Mouse (Mus musculus) hindbrain, embryonic 14.5 days (tissue): Measurements from ENCODE around the gene Ceacam20. TPM values are rescaled to one million over a fixed set of nuclear protein-coding genes. Genes with fewer than 3 reads are reported as not detected.
A peak's percentile ranks its signal among the peaks of the same experiment; 100 is the strongest.
"Not testable (repeated sequence)": the region's sequence is repeated elsewhere in the genome, so short reads cannot be mapped to it uniquely, and the experiment has no call there.

ENCODE experiments used
- ATAC-seq: fragments of 200-750 bp; cut with Nextera tagmentation; 2 replicates; pipeline ENCODE4 v1.8.0; 2017; ENCODE audit warnings: moderate number of reproducible peaks, mild to moderate bottlenecking, moderate TSS enrichment, moderate library complexity; ENCODE audit not compliant: low FRiP score
- DNase-seq: peaks from one replicate; pipeline ENCODE4 v3.0.0-alpha.2; 2015; ENCODE audit warnings: low spot score
- H3K27ac ChIP-seq: fragments of 300-500 bp; sonication (generic); 2 replicates; pipeline ENCODE4 v1.5.1; 2014; ENCODE audit warnings: mild to moderate bottlenecking, moderate library complexity
- H3K27me3 ChIP-seq: fragments of 300-500 bp; sonication (generic); 2 replicates; pipeline ENCODE4 v1.6.1; 2014; ENCODE audit warnings: mild to moderate bottlenecking, low read length, mixed read lengths; ENCODE audit not compliant: control insufficient read depth, insufficient read depth
- H3K36me3 ChIP-seq: fragments of 300-500 bp; sonication (generic); replicated peaks from 2 replicates; pipeline ENCODE4 v1.6.1; 2014; ENCODE audit not compliant: control insufficient read depth, insufficient read depth
- H3K4me1 ChIP-seq: fragments of 300-500 bp; sonication (generic); replicated peaks from 2 replicates; pipeline ENCODE4 v1.6.1; 2014; ENCODE audit warnings: antibody characterized with exemption, low read length, mixed read lengths; ENCODE audit not compliant: control insufficient read depth, insufficient read depth
- H3K4me2 ChIP-seq: fragments of 300-500 bp; sonication (generic); replicated peaks from 2 replicates; pipeline ENCODE4 v1.6.1; 2014; ENCODE audit warnings: mild to moderate bottlenecking, moderate library complexity
- H3K4me3 ChIP-seq: fragments of 300-500 bp; sonication (generic); replicated peaks from 2 replicates; pipeline ENCODE4 v1.5.1; 2014; ENCODE audit warnings: mild to moderate bottlenecking, low read length
- H3K9ac ChIP-seq: fragments of 300-500 bp; sonication (generic); 2 replicates; pipeline ENCODE4 v1.6.1; 2014
- H3K9me3 ChIP-seq: fragments of 300-500 bp; sonication (generic); 2 replicates; pipeline ENCODE4 v1.6.1; 2016; ENCODE audit warnings: low read length; ENCODE audit not compliant: control insufficient read depth
- WGBS: fragments of 180-500 bp; shearing (Covaris S2); extraction: QIAGEN DNeasy Blood & Tissue Kit; methylation state at CpG from one replicate; pipeline ENCODE4 v1.1.7; 2014; 5-methylcytosine and 5-hydroxymethylcytosine counted together
- polyA plus RNA-seq: library from polyadenylated mRNA; unstranded; fragments of >200 nt; fragmentation: Nextera tagmentation; extraction: Ambion mirVana; gene quantifications from 2 replicates; pipeline ENCODE4 v1.2.1, GENCODE M21; 2014

Gene Ceacam20
- polyA plus RNA-seq: not detected in 2 replicates

DNA sequence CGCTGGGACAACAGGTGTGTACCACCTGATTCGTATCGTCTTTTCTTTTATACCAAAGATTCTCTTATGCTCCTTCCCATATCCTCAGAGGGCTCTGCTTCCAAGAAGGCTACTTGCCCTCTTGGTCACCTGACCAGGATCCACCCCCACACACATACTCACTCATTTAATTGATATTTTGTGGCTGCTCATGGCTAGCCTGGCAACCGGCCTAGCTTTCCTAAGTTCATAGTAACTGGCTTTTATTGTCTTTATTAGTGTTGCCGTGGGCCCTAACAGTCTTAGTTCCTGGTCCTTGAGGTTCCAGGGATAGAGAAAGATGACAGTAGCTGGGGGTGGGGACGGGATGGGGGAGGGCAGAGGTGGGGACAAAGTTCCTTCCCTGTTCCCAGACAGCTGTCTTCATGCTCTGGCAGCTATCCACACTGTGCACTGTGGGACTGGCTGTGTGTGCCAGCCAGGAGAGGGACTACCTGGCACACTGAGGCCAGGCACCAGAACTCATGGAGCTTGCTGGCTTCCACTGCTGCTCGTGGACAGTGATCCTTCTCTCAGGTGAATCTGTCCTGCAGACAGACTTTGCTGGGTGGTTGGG lies at the start of gene Ceacam20:
Gene Ceacam20, plus strand, starts transcription at position 428 of the 595 bp plus-strand sequence.
- ATAC-seq (no peak), DNase-seq (no peak)
- H3K4me1 ChIP-seq: no peaks in the 10 kb centered on the region
- no peak within 1 kb of the TSS for H3K27ac ChIP-seq
- no peaks in the 10 kb centered on the region for H3K36me3 ChIP-seq
- 81% methylated on average over 7 of the region's 7 CpGs for WGBS
- H3K27me3 ChIP-seq: no peaks in the 10 kb centered on the region
- no peak within 1 kb of the TSS for H3K4me2 ChIP-seq
- H3K9ac ChIP-seq: no peak within 1 kb of the TSS
- H3K9me3 ChIP-seq: 0 out of 2 replicates have a peak, but pooled peaks cover 8% of the 10 kb centered on the region
- no peak within 1 kb of the TSS for H3K4me3 ChIP-seq

DNA sequence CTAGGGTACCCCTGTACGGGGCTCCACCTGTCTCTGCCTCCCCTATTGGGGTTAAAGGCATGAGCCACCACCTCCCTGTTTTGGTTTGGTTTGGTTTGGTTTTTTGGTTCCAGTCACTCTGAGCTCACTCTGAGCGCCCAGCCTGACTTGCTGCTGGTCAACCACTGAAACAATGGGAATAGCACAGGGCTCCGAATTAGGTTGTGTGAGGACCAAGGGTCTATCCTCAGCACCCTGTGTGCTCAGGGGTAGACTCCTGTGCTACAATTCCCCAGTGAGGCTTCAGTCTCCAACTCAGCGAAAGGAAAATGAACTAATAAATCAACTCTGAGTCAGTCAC lies 45.1 kb upstream of the Ceacam20 start:
- 38% methylated on average over 4 of the region's 4 CpGs for WGBS
- Histone ChIP-seq H3K27me3 (no peaks in the 10 kb centered on the region), H3K9ac (peak overlapping the region; percentile 85), H3K4me1 (peaks cover 4% of the 10 kb centered on the region), H3K27ac (peak overlapping the region; percentile 91), H3K36me3 (peaks cover 22% of the 10 kb centered on the region), H3K9me3 (no peaks in the 10 kb centered on the region), H3K4me2 (peak overlapping the region; percentile 67), H3K4me3 (peak overlapping the region; percentile 70)
- ATAC-seq: peak; percentile 39
- no peak for DNase-seq

DNA sequence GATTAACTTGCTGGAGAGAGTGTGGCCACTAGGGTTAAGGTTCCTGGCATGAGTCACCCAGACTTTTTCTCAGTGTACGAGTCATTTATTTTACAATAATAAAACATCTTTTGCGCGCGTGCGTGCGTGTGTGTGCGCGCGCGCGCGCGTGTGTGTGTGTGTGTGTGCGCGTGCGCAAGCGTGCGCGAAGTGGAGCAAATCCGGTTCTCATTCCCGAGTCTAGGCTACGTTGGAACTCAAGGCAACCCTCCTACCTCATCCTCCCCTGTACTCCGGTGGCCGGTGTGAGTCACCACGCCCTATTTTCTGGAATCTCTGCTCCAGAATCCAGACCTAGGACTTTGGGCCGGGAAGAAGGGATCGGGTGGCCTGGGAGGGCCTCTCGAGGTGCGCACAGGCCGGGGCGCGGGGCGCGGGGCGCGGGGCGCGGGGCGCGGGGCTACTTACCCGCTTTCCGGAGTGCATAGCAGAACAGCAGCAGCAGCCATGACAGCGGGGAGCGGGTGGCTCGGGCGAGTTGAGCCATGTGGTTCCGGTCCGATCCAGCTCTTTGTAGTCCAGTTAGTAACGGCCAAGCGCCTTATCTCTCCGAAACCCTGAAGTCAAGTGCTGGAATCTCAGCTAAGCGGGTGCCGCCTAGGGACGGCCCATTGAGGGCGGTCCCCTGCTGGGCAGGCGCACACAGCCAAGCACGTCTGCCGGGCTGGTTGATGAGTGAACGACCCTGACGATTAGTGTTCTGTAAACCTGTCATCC lies 44.5 kb upstream of the Ceacam20 start, which contains the start of gene Pvr:
Gene Pvr, minus strand, starts transcription at position 655 of the 756 bp plus-strand sequence.
- Histone ChIP-seq H3K27ac (peak within 1 kb of the TSS; percentile 91), H3K4me3 (peak within 1 kb of the TSS; percentile 70), H3K9me3 (no peaks in the 10 kb centered on the region), H3K36me3 (peaks cover 19% of the 10 kb centered on the region), H3K4me2 (peak within 1 kb of the TSS; percentile 67), H3K27me3 (no peaks in the 10 kb centered on the region), H3K9ac (peak within 1 kb of the TSS; percentile 85), H3K4me1 (peaks cover 4% of the 10 kb centered on the region)
- WGBS: 1% methylated on average over 60 of the region's 60 CpGs
- peak; percentile 81 for DNase-seq
- ATAC-seq: peak; percentile 89

DNA sequence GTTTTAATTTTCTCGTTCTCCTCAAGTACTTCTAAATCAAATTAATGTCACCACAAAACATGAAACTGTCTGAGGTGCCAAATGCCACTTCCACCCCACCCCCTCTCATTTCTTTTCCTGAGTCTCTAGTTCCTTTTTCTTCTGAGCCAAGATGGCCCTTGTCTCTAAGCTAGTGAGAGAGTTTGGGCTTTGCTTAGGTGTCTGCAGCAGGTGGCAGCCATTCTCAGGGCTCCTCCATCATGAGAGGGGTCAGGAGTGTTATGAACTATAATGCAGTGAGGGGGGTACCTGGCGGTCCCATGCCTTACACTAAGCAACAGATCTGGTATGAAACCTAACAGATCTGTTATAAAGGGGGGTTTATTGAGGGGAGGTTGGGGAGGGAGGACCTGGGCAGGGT lies 41.9 kb upstream of the Ceacam20 start:
- H3K9ac ChIP-seq: no peak overlapping the region
- H3K4me3 ChIP-seq: no peak overlapping the region
- no peak overlapping the region for H3K4me2 ChIP-seq
- WGBS: 42% methylated on average over 2 of the region's 2 CpGs
- peaks cover 3% of the 10 kb centered on the region; the same call in 1 of the 2 replicates for H3K36me3 ChIP-seq
- no peak for ATAC-seq
- peaks cover 4% of the 10 kb centered on the region for H3K4me1 ChIP-seq
- DNase-seq: no peak
- H3K27me3 ChIP-seq: no peaks in the 10 kb centered on the region
- no peaks in the 10 kb centered on the region for H3K9me3 ChIP-seq
- no peak overlapping the region for H3K27ac ChIP-seq

DNA sequence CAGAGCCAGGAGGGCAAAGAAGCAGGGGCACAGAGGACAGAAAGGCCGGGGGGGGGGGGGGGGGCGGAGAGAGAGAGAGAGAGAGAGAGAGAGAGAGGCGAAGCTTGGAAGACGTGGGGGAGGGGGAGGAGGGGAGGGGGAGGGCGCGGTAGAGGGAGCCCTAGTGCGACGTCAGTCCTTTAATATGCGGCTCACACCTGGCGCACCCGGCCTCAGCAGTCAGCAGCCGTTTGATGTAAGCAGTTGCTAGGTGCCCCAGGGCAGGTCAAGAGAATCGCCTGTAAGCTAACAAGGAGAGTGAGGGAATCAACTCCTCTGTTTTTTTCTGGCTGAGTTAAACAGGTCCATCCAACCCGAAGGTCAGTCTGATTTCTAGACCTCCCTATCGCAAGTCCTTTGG lies 41.4 kb upstream of the Ceacam20 start:
- WGBS: 25% methylated on average over 9 of the region's 15 CpGs
- Histone ChIP-seq H3K27ac (no peak overlapping the region), H3K4me2 (0 out of 2 replicates have a peak overlapping the region, but pooled peaks have one; percentile 19), H3K4me1 (peaks cover 4% of the 10 kb centered on the region), H3K36me3 (no peaks in the 10 kb centered on the region), H3K9me3 (no peaks in the 10 kb centered on the region), H3K9ac (no peak overlapping the region), H3K4me3 (no peak overlapping the region), H3K27me3 (no peaks in the 10 kb centered on the region)
- ATAC-seq: no peak
- no peak for DNase-seq

DNA sequence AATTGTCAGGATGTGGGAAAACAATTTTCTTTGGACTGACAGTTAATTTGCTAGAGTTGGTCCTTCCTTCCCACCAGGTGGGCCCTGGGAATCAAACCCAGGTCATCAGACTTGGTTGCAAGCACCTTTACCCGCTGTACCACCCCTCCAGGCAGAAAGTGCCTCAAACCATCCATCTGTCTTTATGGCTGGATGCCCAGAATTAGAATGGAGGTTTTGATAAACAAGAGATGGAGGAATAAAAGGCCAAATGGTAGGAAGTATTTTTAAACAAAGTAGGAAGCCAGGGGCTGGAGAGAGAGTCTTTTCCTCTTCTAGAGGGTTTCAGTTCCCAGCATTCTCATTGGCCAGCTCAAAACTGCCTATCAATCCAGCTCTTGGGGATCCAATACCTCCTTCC lies 39.8 kb upstream of the Ceacam20 start:
- WGBS: 73% methylated on average over 1 of the region's 1 CpGs
- Histone ChIP-seq H3K4me1 (no peaks in the 10 kb centered on the region; the same call in 1 of the 2 replicates), H3K27me3 (no peaks in the 10 kb centered on the region), H3K36me3 (no peaks in the 10 kb centered on the region), H3K4me3 (no peak overlapping the region), H3K9me3 (no peaks in the 10 kb centered on the region), H3K4me2 (no peak overlapping the region), H3K9ac (no peak overlapping the region), H3K27ac (no peak overlapping the region)
- no peak for DNase-seq
- no peak for ATAC-seq

DNA sequence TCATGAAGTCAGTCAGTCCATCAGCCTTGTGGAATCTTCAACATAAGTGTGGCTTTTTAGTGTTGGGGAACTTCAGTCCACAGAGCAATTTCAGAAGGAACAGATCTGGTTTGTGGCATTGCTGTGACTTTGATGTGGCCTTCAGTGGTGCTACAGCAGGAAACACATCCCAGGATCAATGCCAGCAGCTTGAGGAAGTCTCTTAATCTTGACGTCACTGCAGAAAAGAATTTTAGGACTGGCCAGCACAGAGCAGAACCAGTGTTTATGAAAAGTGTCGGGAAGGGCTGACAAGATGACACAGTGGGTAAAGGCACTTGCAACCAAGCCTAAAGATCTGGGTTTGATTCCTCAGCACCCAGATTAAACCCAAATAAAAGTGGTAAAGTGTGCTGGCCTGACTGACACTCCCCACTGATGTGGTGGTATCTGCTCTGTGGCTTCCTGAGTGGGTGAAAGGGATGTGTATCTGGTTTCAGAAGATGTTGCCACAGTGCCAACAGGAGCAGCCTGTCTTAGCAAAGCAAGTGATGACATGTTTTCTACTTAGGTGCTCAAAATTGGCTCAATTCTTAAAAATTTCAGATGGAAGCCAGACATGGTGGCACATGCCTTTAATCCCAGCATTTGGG lies 38.2 kb upstream of the Ceacam20 start:
- H3K4me3 ChIP-seq: no peak overlapping the region
- H3K9me3 ChIP-seq: no peaks in the 10 kb centered on the region
- no peak overlapping the region for H3K4me2 ChIP-seq
- no peaks in the 10 kb centered on the region for H3K36me3 ChIP-seq
- no peak overlapping the region for H3K9ac ChIP-seq
- ATAC-seq (no peak), DNase-seq (no peak)
- no peaks in the 10 kb centered on the region; the same call in 1 of the 2 replicates for H3K4me1 ChIP-seq
- no peaks in the 10 kb centered on the region for H3K27me3 ChIP-seq
- WGBS: 79% methylated on average over 2 of the region's 2 CpGs
- no peak overlapping the region for H3K27ac ChIP-seq

DNA sequence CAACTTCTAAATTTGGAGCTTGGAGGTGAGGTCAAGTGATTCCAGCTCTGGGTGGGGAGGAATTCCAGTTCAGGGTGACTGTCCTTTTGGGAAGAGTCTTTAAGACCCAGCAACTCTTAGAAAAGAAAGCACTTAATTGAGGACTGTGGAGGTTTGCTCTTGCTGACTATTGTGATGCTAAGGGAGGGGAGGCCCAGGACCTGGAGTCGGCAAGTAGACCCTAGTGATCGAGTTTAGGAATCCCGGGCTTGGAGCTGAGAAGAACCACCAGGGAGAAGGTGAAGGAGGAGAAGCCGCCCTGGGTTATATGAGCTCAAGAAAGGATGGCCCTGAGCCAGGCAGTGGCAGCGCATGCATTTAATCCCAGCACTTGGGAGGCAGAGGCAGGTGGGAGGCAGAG lies 36.7 kb upstream of the Ceacam20 start:
- ATAC-seq: no peak
- H3K4me2 ChIP-seq: no peak overlapping the region
- no peak for DNase-seq
- no peaks in the 10 kb centered on the region; the same call in 1 of the 2 replicates for H3K4me1 ChIP-seq
- no peaks in the 10 kb centered on the region for H3K9me3 ChIP-seq
- no peak overlapping the region for H3K4me3 ChIP-seq
- no peak overlapping the region for H3K27ac ChIP-seq
- WGBS: 60% methylated on average over 5 of the region's 5 CpGs
- no peak overlapping the region for H3K9ac ChIP-seq
- no peaks in the 10 kb centered on the region for H3K27me3 ChIP-seq
- no peaks in the 10 kb centered on the region for H3K36me3 ChIP-seq

DNA sequence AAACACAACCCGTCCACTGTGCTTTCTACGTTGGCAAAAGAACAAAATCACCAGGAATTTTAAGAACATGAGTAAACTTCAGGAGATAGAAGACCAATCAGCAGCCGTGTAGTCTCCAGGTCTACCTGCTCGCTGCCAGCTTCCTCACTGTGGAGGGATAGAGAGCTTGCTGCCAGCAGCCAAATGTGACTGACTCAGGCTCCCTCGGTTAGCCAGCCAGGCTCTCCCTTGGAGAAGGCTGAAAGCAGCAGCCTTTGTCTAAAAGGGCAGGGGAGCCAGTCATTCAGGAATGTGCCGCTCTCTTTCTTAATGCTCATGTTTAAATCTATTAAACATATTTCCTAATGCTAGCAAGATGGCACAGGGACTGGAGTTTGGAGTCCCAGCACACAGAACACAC lies 34.7 kb upstream of the Ceacam20 start:
- WGBS: 80% methylated on average over 6 of the region's 6 CpGs

More for the DNA sequence above, 34.7 kb upstream of the Ceacam20 start:
- H3K9ac ChIP-seq, H3K27ac ChIP-seq, H3K36me3 ChIP-seq, ATAC-seq, DNase-seq, H3K4me2 ChIP-seq, H3K4me3 ChIP-seq, H3K9me3 ChIP-seq, H3K4me1 ChIP-seq, H3K27me3 ChIP-seq: not testable (repeated sequence)
